Mouse (Mus musculus): ENCODE measurements at regions not wholly inside any gene's neighbourhood (a gene's known extent, or its start where the extent isn't known, plus 50 kb on each side); places are given as distances from the start of the nearest gene placed in this dataset.

DNA sequence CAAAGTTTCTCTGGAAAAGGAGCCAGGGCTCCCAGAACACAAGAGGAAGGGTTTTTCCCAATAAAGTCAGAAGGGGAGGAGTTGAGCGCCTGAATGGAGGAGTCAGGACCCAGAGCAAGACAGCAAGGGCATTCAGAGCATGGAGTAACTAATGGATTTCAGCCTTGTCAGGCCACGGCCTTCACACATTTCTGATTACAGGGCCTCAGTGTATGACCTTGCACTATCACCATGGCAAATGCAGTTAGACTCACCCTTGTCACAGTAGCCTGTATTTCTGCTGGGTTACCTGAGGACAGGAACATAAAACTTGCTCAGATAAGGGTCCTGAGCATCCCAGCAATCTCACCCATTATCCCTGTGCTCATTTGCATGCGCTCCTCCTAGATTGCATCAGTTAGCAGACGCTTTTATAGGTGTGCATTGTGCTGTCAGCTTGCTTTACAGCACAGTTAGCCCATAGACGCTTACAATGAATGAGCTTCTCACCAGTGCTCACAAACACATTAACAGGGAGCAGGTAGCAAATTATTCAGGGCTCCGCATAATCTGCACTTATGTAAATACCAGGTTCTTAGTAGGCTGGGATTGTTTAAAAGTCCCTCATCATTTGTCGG, 547.4 kb downstream of the Insc start:
- no peak for DNase-seq (ENCODE audit: low spot score in 2 of 2)

DNA sequence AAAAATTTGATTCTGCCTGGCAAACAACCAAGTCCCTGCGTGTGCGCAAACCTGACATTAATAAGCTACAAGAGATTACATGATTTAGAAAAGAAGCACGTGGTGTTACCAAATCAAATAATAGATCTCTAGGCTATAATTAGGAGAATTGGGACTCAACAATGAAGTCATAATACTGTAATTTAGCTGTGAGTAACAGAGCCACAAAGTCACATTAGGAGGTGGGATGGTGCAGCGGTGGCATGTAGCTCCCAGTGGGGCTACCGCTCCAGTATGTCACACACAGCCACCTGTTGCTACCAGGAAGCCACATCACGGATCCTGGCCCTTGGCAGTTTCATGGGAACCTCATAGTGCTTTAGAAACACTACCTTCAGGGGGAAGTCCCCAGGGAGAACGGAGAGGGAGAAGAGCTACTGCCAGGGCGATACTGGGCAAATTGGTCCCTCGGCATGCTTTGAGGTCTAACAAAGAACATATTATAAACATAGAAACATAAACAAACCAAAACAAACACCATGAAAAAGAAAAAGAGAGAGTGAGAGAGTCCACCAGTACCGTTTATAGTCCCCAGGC, 551.2 kb downstream of the Insc start:
- DNase-seq (ENCODE audit: low spot score in 2 of 2), result no peak

DNA sequence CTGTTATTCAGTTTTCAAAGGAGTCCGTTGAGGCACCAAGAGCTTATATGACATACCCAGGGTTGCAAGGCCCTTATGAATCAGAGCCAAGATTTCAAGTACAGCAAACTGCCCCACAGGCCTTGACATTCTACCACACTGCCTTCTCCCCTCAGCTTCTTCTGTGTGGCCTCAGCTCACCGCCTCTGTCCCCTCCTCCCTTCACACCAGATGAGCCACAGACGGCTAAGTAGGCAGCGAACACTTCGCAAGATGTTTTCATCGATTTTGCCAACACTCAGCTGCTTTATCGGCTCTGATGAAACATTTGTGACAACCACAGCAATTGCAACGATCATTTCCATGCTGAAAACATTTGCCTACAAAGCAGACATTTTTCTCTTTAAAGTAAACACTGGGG, 556.7 kb downstream of the Insc start:
- DNase-seq (ENCODE audit: low spot score in 2 of 2), result no peak

DNA sequence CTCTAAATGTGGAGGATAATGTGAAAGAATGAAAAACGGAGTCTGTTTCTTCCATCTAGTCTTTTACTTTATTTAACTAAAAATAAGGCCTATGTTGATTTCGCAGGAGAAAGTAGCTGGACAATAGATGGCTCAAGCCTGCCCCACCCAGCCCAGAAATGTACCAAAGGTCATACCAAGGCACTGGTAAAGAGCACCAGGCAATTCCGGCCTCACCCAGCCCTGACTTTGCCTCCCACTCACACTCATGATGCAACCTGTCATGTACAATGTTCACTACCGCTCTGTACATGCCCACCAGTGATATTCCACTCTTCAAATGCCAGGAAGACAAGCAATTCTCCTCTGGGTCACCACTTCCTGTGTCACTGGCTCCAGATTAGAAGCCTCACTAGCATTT, 564.9 kb downstream of the Insc start:
- no peak for DNase-seq (ENCODE audit: low spot score in 2 of 2)

DNA sequence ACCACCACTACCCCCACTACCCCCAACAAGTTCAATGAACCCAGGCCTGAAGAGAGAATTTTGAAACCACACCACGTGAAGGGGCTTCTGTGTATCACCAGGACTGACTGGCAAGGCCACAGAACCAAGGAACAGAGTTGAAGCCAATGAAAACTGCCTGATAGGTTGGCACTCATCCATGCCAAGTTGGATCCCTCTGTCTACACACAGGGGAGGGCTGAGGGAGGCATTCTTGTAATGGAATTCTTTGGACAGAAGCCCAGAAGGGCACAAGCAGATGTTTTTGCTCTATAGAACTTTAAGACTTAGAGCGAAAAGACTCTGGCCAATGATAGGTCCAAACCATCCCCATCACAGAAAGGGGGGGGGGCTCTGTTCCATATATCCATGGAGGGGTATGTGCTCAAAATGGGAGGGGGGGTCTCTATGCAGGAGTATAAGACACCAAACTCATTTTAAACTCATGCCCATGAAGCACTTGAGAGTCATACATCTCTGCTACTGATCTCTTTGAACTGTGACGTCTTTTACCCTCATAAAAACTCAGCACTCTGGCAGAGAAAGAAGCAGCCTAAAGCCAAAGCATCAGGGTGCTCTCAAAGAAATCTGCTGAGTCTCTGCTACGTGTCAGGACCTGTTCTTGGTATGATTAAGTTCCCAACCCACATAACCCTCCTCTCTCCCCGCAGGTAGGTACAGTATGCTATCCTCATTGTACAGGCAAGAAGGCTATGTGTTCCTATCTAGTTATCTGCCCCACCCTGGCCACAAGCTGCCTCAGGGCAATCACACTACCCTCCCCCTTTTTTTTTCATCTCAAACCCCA, 567.1 kb downstream of the Insc start:
- peak in 1 of 2 experiments; percentile 34 for DNase-seq (ENCODE audit: low spot score in 2 of 2)

DNA sequence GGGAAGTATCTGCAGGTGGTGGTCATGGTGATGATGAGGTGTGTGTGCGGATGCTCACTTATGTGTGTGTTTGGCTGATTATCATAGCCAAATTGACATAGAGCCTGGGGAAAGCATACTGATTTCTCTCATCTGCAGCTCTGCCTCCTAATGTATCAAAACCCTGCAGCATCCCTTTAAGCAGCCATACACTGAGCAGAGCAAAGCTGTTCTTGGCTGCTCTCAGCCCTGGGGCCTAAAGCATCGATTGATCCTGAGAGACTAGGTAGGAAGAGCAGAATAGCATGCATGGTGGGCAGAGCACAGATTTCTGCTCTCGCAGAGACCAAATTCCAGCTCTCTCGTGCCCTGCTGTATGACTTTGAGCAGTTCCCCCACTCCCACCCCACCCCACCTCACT, 576.0 kb downstream of the Insc start:
- no peak for DNase-seq (ENCODE audit: low spot score in 2 of 2)

DNA sequence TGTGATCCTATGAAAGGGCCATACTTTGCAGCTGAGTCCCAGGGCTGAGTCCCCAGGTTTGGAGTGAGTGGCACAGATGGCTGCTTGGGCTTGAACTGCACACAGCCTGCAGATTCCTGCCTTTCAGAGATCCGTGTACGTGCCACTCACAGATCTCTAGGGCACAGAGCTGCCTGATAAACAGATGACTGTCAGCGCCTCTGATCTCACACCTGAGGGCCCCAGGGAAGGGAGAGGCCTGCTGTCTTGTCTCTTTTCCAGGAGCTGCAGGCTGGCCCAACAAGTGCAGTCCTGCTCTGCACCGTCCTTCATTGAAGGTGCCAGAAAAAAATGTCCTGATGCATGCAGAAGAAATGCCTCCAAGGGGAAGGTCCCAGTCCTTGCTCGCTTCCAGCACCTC, 579.5 kb downstream of the Insc start:
- no peak for DNase-seq (ENCODE audit: low spot score in 2 of 2)

DNA sequence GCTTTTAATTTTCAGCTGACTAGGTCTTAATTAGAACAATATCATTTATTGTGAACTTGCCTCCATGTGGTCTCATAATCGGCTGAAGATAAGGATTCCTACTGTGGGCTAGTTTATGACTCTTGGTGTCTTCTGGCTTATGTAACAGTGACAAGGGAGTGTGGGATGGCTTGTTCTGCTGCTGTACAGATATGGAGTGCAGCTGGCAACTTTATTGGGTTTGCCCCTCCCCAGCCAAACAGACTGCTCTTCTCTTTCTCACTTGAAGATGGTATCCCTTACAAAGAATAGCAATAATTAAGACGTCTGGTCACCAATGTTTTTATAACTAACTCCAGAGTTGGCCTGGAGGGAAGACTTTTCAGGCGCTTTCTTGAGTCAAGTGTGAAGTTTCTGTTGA, 584.8 kb downstream of the Insc start:
- no peak for DNase-seq (ENCODE audit: low spot score in 2 of 2)

DNA sequence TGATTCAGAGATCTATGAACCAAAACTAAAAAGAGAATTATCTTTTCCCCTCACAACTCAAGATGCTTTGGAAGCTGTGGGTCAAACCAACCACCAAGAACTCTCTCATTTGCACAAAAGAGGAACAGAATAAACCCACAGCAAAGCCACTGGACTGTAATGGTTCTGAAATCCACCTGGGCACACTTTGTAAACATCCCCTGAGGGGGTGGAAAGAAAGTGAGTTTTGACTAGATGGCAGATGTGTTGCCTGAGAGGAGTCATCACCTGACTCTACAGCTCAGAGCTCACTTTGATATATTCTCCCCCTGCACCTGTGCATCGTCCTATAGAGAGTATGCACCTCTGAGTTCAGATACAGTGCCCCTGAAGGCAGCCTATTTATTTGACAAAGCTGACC, 588.2 kb downstream of the Insc start:
- DNase-seq (ENCODE audit: low spot score in 2 of 2), result no peak

DNA sequence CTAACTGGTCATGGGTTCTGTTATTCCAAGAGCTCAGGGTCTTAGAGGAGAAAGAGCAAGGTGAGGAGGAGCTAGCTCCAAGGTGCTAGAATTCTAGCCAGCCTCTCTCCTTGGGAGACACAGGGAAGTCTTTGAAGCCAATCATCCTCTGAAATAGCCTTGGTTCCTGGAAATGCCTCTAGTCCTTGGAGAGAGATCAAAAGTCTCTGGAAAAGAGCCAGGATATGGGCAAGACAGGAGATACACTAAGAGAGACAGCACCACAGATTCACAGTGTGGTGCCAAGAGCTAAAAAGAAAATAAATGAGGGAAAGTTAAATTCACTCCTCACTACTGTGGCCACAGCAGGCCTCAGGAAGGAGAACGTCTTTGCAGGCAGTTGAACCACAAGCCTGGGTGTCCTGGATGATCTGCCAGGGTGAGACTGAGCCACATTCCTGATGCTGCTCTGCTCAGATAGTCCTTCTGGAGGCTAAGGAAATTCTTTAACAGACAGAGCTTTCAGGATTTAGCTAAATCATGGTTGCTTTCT, 589.6 kb downstream of the Insc start:
- DNase-seq (ENCODE audit: low spot score in 2 of 2), result no peak

DNA sequence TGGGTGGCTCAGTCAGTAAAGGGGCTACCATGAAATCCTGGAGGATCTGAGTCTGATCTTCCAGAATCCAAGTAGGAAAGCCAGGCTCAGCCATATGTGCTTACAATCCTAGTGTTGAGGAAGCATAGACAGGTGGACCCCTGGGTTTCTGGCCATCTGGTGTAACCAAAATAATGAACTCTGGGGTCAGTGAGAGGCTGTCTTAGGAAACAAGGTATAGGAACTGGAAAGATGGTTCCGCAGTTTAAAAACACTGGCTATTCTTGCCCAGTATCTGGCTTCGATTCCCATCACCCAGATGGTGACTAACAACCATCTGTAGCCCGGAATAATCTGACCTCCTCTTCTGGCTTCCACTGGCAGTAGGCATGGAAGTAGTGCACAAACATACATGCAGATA, 591.6 kb downstream of the Insc start:
- DNase-seq (ENCODE audit: low spot score in 2 of 2), result no peak

DNA sequence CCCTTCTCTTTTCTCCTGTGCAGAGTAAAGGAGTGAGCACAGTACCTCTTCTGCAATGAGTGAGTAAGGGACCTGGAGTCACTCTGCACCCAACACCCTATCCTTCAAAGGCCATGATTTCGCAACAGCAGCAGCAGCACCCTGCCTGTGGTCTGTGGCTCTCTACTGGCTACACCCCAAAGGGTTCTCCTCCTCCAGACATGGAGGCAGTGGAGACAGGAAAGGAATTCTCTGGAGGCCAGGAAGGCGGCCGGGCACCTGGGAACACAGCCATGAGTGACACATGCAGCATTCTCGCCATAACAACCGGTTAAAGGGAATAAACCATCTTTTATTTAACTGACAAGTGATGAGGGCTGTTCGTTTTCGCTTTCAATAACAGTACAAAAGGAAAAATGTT, 596.7 kb downstream of the Insc start:
- no peak for DNase-seq (ENCODE audit: low spot score in 2 of 2)

DNA sequence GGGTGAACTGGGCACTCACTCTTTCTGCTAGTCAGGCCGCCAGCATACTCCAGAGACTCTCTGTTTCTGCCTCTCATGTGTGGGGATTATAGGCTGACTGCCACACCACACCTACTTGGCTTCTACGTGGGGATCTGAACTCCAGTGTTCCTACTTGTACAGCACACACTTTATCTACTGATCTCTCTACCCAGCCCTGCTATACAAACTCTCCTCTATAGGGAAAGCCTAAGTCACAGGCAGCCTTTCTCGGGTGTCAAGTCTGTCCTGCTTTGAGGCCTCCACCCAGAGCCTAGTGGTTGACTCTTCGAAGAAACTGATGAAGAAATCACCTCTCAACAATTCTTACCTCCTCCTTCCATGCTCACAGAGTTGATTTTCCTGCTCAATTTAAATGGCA, 597.5 kb downstream of the Insc start:
- no peak for DNase-seq (ENCODE audit: low spot score in 2 of 2)

DNA sequence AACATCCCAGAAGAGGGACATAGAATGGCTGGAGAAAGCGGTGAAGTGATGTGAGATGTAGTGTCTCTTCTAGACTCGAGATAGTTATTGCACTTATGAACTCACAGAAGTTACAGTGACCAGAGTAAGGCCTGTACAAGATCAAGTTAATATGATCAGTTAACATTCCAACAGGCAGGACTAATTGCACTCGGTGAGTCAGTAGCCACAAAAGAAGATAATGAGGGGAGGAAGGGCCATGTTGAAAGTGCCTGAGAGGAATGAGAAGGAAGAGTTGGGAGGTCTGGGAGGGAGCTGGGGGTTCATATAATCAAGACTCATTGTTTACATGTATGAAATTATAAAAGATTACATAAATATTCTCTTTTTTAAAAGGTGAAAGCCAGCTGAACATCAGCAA, 602.3 kb downstream of the Insc start:
- DNase-seq (ENCODE audit: low spot score in 2 of 2), result no peak

DNA sequence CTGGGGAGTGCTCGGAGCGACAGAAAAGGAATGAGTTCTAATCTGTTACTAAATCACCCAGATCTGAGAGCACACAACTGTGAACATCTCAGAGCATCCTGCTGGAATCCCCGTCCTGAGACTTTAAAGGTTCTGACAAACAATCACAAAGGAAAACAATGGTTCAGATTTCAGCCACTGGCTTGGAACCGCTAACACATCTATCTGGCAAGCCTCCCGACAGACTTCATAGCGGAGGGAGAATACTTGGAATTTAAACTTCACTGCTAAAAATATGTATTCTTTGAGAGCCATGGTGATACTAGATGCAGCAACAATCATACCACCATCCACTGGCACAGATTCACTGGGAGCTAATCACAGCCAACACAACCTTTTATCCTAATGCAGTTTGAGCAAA, 615.2 kb downstream of the Insc start:
- no peak for DNase-seq (ENCODE audit: low spot score in 2 of 2)

DNA sequence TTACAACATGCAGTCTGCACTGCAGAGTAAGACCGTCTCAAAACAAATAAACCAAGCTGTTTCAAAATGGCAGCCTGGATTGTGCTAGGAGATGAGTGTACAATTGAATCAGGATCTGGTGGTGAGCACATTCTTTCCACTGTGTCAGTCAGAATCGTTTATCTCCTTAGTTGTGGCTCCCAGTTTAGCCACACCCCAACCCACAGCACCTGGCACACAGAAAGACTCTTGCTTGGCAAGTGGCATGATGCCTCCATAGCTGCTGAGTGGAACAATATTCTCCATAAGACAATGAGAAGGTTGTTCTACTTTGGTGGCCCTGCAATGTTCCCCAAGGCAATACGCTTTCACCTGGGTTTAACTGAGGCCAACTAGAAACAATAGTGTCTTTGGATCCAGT, 616.6 kb downstream of the Insc start:
- no peak for DNase-seq (ENCODE audit: low spot score in 2 of 2)

DNA sequence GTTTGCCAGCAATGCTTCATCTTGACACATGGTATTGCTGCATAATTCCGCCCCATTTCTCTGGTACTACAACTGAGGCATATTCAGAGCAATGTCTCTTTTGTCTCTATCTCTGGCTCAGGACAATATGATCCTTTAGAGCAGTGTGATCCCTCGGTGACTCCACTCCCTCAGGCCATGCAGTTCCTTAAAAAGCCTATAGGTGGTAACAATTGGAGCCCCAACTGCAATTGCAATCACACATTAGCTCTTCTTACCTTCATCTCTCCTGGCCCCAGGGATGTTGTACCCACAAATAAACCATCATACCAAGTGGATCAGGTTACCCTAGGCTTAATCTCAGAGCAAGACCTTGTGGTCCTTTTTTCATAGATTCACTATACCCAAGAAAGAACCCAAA, 618.6 kb downstream of the Insc start:
- no peak for DNase-seq (ENCODE audit: low spot score in 2 of 2)

DNA sequence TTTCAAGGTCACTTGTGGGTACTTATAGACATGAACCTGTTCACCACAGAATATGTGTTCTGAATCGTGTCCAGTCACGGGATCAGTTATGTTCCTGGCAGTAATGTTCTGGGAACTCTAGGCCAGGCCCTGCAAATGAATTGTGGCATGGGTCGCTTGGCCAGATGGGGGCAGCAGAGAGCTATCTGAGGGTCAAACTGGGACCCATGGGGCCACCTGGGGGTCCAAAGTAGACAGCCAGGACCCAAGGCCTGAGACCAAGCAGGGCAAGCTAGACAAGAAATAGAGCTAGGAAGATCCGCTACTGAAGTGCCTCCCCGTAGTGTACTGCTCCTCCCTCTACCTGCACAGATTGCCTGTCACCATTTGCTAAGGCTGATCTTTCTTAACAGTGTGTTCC, 623.4 kb downstream of the Insc start:
- peak; percentile 42 to 69 for DNase-seq (ENCODE audit: low spot score in 2 of 2)

DNA sequence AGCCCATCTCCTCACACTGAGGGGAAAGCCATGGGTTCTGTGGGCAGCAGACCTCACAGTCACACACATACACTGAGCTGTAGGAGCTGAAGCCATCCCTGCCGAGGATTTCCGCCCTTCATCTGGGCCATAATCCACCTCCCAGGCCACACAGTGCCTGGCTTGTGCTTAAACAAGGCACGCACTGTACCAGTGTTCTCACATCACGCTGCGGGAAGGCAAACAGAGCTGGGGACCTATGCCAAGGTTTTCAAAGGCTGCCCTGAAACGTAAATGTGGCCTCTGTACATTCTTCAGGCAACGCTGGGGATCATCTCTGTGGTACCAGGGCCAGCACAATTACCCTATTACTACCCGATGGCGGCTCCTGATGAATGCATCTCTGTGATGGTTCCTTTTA, 627.6 kb downstream of the Insc start:
- DNase-seq (ENCODE audit: low spot score in 2 of 2), result no peak

DNA sequence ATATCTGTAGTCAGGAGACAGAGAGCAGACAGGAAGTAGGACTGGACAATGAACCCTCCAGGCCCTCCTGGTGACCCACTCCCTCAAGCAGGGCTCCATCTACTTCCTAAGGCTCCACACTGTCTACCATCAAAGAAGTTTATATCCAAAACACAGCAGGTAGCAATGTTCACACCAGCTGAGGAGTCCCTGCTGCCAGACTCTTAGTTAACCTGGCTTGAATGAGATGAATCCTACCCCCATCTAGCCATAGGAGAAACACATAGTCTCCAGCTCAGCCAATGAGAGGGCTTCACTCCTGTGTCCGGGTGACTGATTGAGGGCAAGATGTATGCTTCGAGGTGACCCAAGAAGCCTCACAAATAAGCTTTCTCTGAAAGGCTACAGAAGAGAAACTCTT, 629.4 kb downstream of the Insc start:
- no peak for DNase-seq (ENCODE audit: low spot score in 2 of 2)

DNA sequence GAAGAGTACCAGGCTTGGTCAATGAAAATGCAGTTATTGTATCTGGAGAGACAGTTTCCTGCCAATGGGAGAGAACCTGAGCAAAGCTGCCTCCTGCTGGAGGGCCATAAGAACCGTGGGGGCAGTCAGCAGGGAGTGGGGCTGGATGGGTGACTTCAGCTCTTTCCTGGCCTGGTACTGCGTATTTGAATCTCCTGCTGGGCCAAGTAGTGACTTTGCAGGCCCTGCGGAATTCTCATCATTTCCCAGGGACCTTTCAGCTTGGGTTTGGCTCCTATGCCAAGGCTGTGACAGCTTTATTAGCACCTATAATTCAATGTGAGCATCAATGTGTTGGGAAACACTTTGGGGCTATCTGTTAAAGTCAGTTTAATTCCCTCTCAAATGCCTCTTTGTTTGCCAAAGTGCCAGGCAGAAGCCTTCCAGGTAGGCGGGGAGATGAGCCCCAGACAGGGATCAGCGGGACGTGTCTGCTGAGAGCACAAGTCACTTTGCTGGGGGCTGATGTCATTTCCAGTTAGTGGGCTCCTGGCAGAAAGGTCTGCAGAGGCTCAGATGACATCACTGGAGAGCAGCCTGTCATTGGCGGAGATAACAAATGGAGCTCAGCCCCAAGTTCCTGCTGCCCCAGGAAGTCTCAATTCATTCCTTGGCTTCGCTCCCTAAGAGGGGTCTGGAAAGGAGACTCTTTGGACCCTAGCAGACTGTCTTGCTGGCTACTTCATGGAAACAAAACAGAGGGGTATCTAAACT, 630.5 kb downstream of the Insc start:
- DNase-seq (ENCODE audit: low spot score in 2 of 2), result no peak

DNA sequence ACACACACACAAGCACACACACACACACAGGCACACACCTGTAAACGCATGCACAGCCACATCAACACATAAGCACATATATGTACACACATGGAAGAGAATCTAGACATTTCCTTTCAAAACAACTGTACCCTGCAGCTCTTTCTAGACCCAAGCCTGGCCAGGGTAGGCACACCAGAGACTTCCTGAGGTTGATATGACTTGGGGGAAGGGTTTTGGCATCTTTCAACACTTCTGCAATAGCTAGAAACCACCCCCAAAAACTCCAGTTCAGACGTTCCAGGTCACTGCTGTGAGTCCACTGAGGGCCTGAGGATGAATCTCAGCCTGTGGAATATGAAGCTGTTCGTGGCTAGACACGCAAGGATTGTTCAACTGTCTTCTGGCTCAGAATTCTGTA, 632.6 kb downstream of the Insc start:
- no peak for DNase-seq (ENCODE audit: low spot score in 2 of 2)

Data from urinary bladder, postnatal 4 days (tissue).